Mouse (Mus musculus): ENCODE measurements around the gene Ttc22.
A peak's percentile ranks its signal among the peaks of the same experiment; 100 is the strongest.

Gene Ttc22

GRCm38 (mm10) chr4:106618898-106619297 is 3.3 kb upstream of the Ttc22 start:
- DNase-seq = no peak

DNA sequence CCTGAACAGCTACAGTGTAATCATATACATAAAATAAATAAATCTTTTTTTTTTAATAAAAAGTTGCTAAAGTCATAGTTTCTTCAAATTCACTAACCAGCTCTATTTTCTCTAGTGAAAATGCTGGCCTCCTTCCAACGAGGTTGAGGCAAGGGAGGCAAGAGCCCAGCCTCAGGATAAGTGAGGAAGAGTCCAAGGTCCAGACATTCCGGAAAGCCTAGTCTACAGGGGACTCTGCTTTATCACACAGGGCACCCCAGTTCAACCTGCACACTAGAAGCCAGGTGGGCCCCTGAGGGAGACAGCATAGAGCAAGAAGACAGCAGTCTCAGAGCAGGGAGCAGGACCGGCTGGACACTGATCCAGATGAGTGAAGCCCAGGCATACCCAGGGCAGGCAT is 804 bp upstream of the Ttc22 start:
- no peak for DNase-seq

- no peak for DNase-seq
Observed at GRCm38 (mm10) chr4:106622712-106623111, 480 bp downstream of the Ttc22 start.

GRCm38 (mm10) chr4:106624271-106624670 is 2.0 kb downstream of the Ttc22 start:
- DNase-seq = no peak

GRCm38 (mm10) chr4:106627809-106628208 is 5.6 kb downstream of the Ttc22 start:
- DNase-seq = no peak

GRCm38 (mm10) chr4:106628650-106629360 is 6.6 kb downstream of the Ttc22 start:
- no peak for DNase-seq

DNA sequence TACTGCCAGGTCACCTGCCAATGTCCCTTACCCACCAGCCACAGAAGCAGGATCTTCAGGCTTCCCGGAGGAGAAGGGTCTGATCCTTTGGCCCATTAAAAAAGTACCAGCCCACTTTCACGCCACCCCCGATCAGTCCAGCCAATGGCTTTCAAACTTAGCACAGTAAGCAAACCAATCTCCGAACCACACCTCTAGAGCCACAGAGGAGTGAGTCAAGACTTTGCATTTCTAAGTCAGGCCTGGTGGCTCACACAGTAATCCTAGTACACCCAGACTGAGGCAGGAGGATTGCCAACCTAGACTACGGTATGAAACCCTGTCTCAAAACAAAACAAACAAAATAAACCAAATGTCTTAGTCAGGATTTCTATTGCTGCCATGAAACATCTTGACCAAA is 7.1 kb downstream of the Ttc22 start:
- DNase-seq = no peak

DNA sequence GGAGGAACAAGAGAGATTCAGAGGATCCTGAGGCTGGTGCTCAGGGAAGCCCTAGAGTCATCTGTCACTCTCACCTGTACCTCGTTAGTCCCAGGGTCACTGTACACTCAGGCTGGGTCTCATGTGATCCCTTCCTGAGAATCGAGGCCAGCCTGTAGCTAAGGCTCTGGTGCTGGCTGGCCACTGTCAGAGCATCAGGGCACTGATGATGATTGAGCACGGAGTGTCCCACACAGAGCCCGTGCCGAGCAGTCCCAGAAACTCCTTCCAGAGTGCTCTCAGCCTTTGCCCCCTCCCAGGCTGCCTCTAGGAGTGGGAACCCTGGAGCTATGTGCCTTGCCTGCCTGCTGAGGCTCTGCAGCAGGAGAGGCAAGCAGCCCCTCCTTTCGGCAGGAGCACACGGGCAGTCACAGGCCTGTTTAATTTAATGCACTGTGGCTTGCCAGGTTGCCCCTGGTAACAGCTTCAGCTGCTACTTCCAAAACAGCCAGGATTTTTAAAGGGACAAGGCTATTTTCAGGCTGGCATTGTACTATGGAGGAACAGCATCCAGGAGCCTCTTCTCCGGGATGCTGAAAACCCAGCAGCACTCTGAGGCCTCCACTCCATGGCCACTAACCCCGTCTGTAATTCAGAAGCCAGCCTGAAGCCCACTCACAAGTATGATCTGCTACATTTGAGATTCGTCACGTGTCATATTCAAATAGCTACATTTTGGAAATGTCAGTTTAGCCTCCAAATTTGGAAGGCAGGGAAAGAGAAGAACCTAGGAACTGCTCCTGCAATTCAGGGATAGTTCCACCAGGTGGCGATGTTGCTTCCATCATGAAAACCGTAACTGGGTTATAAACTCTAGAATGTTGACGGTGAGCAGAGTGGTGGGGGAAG is 8.3 kb downstream of the Ttc22 start:
- DNase-seq = peak; percentile 72

- no peak for DNase-seq
Observed at GRCm38 (mm10) chr4:106632313-106632712, 10.1 kb downstream of the Ttc22 start.

GRCm38 (mm10) chr4:106633281-106634085 is 11.3 kb downstream of the Ttc22 start:
- DNase-seq = no peak

GRCm38 (mm10) chr4:106634086-106634479 is 11.9 kb downstream of the Ttc22 start:
- no peak for DNase-seq

- DNase-seq = no peak
Observed at GRCm38 (mm10) chr4:106643483-106644217, 21.4 kb downstream of the Ttc22 start.

DNA sequence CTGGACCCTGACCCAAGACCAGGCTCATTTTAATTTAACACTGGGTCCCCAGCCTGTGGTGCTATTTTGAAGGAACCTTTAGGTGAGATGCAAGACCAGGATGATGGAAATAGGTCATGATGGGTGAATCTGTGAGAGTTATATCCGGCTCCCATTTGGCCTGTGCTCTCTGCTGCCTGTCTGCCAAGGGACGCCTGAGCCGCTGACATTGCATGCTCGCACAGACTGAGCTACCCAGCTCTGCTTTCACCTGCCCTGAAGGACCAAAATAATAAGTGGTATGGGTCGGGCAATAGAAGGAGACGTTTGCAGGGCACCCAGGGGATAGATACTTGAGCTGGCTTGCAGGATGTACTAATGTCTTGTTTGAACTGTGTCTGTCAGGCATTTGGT is 22.0 kb downstream of the Ttc22 start:
- DNase-seq = no peak

GRCm38 (mm10) chr4:106645797-106646196 is 23.6 kb downstream of the Ttc22 start:
- no peak for DNase-seq

DNA sequence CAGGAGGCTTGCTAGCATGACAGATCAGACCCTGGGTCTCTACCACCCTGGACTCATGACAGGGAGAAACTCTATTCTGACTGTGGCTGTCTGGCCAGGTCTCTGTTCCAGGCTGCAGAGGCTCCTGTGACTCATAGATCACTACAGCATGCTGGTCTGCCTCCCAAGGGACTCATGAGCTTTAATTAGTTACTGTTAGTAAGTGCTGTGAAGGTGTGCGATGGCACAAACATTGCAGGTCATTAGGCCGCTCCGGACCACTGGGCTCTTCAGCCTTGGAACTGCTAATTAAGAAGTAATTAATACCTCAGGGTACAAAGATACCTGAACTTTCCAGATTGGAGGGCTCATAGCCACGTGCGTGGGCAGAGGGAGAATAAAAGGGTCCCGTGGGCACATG is 24.9 kb downstream of the Ttc22 start:
- DNase-seq = no peak

DNA sequence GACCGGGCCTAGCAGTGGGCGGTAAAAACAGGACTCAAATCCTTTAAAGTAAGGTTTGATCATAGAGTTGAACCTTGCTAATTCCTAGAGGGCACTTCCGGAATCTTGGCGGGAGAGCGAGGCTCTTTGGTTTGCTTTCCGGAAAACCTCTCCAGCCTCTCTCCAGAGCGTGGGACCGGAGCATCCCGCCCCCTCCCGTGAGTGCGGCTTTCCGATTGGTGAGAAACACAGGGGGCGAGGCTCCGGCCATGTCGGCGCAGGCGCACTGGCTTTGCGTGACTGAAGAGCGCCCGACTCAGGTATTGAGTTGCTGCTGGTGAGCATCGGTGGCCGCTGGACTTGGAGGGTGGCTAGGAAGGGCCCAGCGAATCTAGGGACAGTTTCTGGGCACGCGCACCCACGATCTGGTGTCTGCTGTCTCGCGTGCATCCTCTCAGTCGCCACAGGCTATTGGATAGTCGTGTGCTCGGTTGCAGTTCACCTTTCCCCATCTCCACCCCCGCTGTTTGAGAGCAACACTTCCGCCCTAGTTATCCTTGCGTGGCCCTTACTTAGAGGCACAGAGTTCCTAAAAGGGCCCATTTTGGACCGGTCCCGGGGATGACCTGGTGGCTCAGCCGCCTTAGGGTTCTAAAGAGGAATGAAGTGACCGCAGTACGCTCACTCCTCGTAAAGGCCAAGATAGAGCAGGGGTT is 28.7 kb downstream of the Ttc22 start, which contains the start of gene Pars2:
Gene Pars2, plus strand, starts transcription at position 237 of the 695 bp plus-strand sequence.
- DNase-seq = peak; percentile 99

DNA sequence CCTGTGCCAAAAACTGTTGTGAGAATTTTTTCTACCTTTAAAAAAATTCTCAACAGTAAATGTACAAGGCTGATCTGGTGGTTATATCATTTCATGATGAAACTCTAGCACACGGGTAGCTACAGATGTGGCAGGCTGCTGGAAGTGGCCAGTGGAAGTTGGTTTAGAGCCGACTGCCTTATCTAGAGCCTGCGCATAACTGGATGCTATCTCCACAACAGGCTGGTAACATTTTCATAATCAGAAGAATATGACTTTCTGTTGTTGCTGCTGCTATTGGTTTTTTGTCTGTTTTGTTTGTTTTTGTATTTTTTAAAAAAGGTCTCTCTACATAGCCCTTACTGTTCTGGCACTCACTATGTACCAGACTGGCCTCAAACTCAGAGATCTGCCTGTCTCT is 30.3 kb downstream of the Ttc22 start:
- DNase-seq = no peak

DNA sequence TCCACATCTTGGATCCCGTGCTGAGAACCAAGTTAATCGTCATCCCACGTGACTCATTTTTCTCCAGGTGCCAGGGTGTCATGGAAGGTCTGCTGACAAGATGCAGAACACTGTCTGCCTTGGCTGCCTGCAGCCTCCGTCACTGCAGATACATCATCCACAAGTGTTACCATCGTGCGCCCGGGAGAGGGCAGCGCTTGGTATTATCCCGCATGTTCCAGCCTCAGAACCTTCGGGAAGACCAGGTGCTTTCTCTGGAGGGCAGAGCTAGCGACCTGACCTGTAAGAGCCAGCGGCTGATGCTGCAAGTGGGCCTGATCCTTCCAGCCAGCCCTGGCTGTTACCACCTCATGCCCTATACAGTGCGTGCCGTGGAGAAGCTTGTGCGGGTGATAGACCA is 30.8 kb downstream of the Ttc22 start:
- DNase-seq = no peak

GRCm38 (mm10) chr4:106655681-106656080 is 33.4 kb downstream of the Ttc22 start:
- DNase-seq = no peak

GRCm38 (mm10) chr4:106663956-106664470 is 41.8 kb downstream of the Ttc22 start:
- no peak for DNase-seq

DNA sequence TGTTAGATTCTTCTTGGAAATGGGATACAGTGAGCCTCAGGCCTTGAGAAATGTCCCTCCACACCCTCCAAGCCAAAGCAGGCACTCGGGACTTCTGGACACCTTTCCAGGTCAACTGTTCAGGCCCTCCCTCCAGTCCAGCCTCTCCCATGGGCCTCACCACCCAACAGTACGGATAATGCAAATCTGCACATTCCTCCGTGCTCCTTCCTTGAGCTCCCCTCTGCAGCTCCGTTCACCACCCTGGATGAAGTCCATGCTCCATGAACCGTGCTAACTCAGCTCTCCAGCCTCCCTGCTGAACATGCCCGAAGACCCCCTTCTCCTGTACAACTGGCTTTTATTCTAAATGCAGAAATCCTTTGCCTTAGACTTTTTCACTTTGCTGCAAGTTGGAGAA is 42.5 kb downstream of the Ttc22 start:
- no peak for DNase-seq

DNA sequence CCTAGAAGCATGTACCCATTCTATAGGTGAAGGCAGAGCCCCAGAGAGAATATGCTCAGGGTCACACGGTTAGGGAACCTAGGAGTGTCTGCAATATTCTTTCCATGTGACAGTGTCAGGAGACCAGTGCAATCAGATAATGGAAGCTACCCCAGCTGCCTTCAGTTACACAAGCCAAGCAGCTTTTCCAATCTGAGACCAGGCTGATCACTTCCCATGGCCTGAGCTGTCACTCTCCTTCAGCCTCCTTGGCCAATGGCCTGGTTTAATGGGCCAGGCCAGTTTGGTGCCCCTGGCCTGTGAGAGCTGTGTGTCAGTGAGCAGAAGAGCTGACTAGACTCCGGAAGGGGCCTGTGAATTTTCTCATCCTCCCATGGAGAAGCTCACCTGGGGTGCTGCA is 43.0 kb downstream of the Ttc22 start:
- no peak for DNase-seq
